Mouse (Mus musculus) retina, adult 2 months (tissue): ENCODE measurements around the gene Samd1.
"Not testable (repeated sequence)": the region's sequence is repeated elsewhere in the genome, so short reads cannot be mapped to it uniquely, and the experiment has no call there.

Experiments used
- DNase-seq: peaks from one replicate; pipeline ENCODE4 v3.0.0-alpha.2; 2012; ENCODE audit warnings: low read depth, low spot score

The Samd1 gene

DNA sequence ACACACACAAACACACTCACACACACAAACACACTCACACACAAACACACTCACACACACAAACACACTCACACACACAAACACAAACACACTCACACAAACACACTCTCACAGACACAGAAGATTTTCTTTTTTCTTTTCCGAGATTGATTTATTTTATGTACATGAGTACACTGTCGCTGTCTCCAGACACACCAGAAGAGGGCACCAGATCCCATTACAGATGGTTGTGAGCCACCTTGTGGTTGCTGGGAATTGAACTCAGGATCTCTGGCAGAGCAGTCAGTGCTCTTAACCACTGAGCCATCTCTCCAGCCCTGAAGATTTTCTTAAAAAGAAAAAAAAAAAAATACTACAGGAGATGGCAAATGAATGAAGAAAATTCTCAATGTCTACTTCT is 14.2 kb upstream of the Samd1 start:
- DNase-seq, result not testable (repeated sequence)

DNA sequence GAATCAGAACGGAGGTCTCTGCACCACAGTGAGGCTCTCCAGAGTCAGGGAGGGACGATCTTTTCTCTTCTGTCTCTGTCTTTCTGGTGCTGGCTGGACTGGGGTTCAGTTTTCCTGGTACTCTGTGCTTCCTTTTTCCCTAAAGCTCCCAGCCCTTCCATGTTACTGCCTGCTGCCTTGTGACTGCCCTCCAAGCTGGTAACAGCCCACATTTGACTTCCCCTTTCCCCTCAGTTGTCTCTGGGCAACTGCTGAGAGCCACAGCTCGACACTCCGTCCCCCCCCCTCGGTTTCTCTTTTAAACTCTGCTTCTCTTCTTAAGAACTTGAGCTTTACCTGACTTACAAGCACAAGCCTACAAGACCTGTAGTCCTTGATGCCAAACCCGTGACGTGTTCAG is 8.2 kb upstream of the Samd1 start:
- DNase-seq, result no peak

DNA sequence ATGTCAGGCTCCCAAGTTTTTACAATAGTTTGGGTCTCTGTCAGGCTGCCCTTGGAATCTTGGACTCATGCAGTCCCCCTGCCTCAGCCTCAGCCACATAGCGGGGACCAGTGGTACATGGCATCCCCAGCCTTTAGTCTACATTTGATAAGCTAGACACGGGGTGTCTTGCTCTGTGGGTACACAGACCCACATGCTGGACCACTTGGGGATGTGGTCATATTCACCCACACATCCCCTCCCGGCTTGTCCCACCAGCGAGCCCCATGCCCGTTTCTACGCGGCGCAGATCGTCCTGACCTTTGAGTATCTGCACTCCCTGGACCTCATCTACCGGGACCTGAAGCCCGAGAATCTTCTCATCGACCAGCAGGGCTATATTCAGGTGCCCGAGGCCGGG is 7.3 kb upstream of the Samd1 start:
- DNase-seq, result no peak

DNA sequence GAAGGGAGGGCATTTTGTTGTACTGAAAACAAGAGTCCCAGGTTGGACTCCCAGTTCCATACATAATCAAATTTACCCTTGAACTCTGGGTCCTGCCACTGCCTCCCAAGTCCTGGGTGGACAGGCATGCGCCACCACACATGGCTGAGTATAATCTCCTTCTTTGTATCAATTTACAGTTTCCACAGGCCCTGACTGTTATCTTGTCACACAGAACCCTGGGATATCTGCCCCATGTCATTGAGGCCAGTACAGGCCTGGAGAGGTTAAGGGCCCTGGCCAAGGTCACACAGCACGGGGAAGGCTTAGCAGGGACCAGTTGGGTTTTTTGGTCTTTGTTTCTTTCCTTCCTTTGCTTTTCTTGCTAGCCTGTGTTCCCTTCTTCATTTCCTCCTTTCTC is 5.0 kb upstream of the Samd1 start:
- no peak for DNase-seq

DNA sequence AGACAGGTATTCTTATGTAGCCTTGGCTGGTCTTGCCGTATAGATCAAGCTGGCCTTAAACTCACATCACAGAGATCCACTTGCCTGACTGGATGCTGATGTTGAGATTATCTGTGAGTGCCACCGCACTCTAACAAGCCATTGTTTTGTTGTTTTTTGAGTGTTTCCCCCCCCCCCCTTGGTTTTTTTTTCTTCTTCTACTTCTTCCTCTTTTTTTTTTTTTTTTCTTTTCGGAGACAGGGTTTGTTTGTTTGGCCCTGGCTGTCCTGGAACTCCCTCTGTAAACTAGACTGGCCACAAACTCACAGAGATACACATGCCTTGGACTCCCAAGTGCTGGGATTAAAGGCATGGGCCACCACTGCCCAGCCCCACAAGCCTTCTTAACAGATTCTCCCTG is 3.4 kb upstream of the Samd1 start:
- DNase-seq, result no peak

DNA sequence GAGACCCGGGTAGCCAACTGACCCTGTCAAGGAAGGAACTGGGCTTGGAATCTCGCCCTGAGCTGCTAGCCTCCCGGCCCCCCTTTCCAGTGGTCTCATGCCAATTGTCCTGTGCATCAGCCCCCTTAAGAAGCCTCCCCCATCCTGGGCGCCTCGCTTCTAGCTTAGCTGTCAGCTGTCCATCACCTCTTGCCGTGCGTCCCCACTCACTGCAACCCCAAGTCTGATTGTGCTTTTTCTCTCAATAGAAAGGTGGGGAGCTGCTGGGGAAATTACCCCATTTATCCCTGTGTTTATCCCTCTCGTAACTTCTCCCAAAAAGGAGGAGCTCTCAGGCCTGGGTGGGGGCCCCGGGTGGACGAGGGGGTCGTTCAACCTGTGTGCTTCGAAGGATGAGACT is 1.5 kb upstream of the Samd1 start:
- DNase-seq, result no peak

DNA sequence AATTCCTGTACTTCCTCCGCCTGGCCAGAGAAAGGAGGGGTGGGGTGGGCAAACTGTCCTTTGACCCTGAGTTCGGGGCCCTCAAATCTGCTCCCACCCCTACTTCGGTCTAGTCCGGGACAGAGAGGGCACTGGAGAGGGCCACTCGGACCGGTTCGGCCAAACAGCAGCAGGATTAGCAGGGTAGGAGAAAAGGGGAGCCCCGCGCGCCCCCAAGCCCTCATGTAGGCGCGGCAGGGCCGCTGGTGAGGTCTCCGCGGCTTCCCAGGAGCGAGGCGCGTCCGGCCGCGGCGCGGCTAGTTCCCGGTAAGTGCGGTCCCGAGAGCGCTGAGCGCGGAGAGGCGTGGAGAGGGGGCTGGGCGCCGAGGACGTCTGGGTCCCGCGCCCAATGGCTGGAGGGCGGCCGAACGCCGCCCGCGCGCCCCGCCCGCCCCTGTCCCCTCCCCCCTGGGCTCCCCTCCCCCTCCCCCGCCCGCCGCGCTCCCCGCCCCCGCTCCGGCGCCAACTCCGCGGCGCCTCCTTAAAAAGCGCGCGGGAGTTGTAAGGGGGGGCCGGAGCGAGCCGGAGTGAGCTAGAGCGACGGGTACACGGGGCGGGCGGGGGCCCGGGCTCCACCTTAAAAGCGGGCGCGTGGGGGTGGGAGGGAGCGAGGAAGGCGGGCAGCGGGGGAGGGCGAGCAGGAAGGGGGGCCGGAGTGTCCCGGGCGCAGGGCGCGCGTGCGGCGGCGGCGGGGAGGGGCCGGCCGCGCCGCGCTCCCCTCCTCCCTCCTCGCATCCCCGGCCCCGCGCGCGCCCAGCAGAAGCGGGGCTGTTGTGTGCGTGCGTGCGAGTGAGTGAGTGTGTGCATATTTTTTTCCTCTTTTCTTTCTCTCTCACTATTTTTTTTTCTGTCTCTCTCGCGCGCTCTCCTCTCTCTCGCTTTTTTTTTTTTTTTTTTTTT is 636 bp upstream of the Samd1 start:
- peak; percentile 54 for DNase-seq

DNA sequence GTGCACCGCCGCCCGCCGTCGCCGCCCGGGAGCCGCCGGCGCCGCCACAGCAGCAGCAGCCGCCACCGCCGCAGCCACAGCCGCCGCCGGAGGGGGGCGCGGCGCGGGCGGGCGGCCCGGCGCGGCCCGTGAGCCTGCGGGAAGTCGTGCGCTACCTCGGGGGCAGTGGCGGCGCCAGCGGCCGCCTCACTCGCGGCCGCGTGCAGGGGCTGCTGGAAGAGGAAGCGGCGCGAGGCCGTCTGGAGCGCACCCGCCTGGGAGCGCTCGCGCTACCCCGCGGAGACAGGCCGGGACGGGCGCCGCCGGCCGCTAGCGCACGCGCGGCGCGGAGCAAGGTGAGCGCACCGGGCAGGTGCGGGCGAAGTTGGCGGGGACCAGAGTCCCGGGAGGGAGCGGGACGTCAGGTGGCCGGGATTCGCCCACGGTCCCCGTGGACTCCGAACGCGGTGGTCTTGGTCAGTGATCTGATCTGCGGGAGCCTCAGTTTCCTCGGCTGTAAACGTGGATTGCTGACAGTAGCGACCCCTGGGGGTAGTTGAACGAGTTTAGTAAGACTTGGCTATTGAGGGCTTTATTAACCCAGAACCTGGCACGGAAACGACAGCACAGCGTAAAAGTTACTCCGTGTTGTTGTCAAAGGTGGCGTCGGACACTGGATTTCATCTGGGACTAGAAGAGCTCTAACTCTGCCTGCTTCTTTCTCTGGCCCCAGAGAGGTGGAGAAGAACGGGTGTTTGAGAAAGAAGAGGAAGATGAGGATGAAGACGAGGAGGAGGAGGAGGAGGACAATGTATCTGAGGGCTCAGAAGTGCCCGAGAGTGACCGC is 972 bp downstream of the Samd1 start:
- DNase-seq, result no peak

DNA sequence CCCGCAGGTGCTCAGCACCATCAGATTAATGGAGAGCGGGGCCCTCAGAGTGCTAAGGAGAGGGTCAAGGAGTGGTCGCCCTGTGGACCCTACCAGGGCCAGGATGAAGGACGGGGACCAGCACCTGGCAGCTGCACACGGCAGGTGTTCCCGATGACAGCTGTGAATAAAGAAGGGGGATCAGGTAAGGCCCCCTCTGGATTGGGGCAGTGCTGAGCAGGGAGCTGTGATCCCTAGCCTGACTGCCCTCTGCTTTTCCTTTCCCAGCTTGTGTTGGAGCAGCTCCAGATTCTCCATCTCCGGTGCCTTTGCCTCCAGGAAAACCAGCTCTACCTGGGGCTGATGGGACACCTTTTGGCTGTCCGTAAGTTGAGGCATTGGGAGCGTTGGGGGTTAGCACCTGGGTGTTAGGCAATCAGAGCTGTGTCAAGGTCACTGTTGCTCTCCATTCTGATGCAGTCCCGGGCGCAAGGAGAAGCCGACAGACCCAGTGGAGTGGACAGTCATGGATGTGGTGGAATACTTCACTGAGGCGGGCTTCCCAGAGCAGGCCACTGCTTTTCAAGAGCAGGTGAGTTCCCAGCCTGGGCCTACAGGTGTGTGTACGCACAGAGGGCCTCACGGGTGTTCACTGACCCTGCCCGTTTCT is 1.7 kb downstream of the Samd1 start:
- DNase-seq, result no peak

DNA sequence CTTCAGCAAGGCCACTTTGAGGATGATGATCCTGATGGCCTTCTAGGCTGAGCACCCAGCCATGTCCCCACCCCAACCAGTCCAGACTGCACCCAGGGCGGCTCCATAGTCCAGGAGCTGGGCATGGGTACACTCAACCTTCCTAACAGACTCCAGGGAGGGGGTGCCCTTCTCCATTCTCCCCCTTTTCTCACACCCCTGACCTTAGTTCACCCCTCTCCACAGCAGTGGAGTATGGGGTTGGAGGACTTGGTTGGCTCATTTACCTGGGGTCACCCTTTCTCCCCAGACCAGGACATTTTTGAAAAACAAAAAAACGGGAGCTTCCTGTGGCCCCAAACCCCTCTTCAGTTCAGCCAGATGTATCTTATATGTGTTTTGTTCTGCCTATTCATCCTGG is 2.4 kb downstream of the Samd1 start:
- no peak for DNase-seq

DNA sequence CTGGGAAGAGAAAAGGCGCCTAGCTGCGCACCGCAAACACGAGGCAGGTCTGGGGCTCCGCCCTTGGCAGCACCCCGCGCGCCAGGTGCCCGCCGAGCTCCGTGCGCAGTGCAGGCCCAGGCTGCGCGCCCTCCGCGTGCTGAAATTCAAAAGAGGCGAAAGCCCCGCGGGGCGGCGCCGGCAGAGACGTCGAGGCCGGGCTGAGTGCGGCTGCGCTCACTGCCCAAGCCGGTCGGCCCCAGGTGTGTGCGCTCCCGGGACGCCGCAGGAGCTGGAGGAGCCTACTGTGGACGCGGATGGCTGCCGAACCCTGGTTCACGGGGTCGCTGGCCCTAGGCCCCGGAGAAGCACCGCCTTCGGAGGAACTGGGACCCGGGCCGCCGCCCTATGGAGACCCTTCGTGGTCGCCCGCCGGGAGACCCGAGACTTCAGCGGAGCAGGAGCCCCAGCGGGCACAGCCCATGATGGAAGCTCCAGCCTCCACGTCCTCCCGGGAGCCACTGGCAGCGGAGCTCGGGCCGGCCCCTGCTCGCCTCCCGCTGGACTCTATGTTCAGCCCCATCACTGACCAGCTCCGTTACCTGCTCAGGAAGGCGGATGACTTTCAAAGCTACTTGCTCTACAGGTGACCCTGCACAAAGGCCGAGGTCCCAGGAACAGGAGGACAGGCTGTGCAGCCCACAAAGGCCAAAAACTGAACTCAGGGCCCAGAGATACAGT is 4.0 kb downstream of the Samd1 start, which contains the start of gene 1700067K01Rik:
Gene 1700067K01Rik, plus strand, starts transcription at position 222 of the 720 bp plus-strand sequence.
- DNase-seq, result no peak

DNA sequence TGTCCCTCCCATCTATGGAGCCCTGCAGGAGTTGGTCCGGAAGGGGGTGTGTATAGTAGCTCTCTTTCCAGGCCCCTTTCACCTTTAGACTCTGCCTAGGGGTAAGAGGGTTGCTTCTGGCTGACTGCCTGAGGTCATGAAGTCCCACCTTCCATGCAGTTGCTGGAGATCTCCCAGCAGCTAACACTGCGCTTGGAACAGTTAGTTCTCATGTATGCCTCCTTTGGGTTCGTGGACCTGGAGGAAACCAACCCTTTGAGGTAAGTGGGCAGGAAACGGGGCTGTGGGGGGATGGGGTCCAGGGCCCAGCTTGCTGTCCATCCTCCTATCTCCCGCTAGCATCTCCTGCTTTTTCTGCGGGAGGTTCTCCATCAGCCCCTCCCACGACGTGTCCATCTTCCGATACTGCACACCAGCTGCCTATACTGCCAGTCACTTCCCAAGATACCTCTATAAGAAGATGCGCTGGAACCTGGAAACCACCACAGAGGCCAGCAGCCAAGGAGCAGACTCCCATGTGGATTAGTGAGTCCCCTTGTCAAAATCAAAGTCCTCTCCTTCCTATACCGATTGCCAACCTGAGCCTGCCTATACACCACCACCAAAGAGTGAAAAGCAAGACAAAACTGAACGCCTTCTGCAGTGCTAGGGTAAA is 5.6 kb downstream of the Samd1 start:
- no peak for DNase-seq

DNA sequence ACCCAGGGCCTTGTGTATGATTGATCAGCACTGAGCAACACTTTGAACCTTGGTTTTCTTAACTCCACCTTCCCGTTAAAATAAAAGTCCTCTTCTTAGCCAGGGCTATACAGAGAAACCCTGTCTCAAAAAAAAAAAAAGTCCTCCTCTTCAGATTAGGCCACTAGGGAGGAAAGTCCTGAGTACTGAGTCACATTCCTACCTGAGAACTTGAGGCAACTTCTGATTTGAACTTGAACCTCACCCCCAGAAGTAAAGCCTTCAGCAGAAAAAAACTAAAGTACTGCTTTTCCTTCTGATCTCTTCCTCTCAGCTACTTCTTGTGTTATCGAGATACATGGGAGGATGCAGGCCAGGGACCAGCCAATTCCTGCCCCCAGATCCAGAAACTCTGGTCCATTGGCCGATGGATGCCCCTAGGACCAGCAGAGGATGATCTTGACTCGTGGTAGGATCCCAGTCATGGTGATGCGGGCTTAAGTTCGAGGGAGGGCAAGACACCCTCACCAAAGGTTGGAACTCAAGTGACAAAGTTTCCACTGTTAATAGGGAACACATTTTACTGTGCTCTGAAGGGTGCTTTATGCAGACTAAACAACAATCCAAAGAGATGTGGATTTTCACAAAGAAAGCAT is 6.3 kb downstream of the Samd1 start:
- no peak for DNase-seq

DNA sequence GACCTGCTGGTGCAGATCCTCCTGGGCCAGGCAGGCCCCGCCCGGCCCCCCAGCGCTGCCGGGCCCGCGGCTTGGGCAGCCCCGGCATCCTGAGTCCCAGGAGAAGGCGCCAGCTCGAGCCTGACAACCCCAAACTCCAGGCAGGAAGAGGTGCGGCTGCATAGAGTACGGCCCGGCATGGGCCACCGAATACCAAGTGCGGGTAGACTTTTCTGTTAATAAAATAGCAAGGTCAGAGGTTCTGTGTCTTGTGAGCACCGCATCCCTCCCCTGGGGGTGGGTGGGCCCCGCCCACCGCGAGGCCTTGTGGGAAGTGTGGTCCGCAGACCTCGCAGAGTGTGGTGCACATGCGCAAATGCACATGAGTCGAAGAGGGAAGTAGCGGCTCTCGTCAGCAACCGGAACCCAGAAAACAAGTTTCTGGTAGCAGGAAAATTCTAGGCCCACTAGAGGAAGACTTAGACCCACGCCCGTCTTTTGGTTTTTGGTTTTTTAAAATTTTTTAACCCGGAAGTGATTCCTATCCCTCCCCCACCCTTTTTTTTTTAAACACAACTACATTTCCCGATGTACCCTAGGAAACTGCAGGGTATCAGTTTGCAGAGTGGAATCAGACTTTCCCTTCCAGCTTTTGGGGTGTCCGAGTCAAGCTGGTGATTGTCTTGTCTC is 7.2 kb downstream of the Samd1 start:
- DNase-seq, result peak; percentile 73

DNA sequence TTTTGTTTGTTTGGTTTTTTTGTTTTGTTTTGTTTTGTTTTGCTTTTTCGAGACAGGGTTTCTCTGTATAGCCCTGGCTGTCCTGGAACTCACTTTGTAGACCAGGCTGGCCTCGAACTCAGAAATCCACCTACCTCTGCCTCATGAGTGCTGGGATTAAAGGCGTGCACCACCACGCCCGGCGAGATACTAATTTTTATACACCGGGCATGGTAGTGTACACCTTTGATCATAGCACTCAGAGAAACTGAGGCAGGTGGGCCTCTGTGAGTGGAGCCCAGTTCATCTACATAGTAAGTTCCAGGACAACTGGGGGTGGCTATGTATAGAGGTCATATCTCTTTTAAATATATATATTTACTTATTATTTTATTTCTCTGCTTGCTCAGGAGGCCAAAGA is 8.0 kb downstream of the Samd1 start:
- DNase-seq, result not testable (repeated sequence)

DNA sequence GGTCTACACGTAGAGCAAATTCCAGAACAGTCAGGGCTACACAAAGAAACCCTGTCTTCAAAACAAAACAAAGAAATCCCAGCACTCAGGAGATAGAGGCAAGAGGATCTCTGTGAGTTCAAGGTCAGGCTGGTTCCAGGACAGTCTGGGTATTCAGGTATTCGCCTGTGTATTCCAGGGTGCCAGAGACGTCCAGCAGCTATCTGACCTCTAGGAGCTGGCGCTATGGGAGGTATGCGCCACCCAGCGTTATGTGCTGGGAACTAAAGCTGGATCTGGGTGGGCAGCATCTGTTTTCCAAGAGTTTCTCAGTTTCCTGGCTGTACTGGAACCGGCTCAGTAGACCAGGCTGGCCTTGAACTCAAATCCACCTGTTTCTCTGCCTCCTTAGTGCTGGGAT is 10.9 kb downstream of the Samd1 start:
- no peak for DNase-seq

DNA sequence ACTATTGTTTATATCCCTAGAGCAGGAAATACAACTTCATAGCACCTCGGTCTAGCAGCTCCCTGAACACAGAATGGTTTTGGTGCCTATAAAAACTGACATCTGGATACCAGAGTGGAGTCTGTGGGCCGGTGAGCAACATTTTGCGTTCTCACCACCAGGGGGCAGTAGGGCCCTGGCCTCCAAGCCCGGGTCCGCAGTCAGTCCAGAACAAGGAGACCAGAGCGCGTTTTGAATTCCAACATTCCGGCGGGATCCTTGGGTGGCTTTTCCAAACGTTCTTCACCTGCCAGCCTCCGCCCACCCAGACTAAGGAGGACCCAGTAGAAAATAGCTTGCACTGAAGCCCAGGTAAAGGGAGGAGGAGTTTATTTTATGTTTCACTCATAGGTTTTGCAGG is 12.4 kb downstream of the Samd1 start:
- DNase-seq, result peak; percentile 63

DNA sequence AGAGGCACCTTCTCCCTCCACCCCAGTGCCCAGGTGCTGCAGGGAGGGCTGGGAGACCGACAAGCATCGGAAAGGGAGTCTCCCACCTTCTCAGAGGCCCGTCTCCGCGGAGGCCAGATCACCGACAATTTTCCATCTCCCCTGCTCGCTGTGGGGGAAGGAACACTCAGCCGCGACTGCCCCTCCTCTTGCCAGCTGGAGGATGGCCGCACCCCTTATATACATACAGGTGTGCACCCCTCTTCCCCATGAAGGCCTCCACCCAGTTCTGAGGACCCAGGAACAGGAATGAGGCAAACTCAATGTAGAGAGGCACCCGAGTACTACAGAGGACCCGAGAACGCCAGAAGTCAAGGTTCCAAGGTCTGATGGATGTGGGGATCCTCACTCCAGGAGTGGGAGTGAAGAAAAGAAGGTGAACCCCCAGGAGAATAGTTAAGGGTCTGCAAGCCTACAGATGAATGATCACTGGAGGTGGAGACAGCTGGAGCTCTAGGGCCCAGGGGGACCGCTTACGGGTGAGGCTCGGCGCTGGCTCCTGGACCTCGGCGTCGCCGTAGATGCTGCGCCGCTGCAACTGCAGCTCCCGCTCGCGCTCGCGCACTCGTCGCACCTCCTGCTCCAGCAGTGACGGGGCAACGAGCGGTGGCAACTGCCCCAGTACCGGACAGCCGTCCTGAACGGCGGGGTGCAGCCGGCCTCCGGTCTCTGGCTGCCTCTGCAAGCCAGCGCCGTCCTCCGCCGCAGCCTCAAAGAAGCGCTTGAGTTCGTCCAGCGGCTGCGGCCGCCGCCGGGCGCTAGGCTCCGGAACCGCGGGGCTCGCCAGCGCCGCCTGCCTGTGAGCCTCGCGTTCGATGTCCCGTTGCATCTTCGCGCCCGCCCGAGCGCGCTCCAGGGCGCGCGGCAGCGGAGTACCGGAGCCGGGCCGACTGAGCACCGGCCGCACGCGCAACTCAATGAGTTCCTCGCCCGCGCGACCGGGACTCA is 13.4 kb downstream of the Samd1 start:
- no peak for DNase-seq
